Mouse (Mus musculus): ENCODE measurements around the gene Prap1.
A peak's percentile ranks its signal among the peaks of the same experiment; 100 is the strongest.
"Not testable (repeated sequence)": the region's sequence is repeated elsewhere in the genome, so short reads cannot be mapped to it uniquely, and the experiment has no call there.

Prap1 gene

DNA sequence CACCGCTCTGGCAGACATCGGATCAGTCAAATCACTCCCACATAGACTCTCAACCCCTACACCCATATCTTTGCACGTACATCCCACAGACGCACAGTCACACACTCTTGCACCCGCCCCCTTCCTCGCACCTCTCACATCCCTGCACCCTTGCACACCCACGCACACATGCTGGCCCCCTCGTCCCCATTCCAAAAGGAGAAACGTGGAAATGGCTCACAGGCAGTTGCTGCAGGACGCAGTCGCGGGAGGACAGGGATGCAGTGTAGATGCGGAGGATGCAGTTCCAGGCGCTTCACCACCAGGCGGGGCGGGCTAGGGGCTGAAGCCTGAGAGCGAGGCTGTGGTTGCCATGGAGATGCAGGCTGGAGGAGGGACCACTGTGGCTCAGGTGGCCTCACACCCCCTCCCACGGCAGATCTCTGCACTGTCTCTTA, 10.9 kb upstream of the Prap1 start, which contains the start of gene Caly:
TSS of gene Caly (minus strand) at position 307 of the 437 bp plus-strand sequence.
- DNase-seq (ENCODE audit: low read depth, low spot score): peak; percentile 83

GRCm38 (mm10) chr7:140090601-140091000, 2.6 kb upstream of the Prap1 start:
- no peak for DNase-seq (ENCODE audit: low read depth, low spot score)

DNA sequence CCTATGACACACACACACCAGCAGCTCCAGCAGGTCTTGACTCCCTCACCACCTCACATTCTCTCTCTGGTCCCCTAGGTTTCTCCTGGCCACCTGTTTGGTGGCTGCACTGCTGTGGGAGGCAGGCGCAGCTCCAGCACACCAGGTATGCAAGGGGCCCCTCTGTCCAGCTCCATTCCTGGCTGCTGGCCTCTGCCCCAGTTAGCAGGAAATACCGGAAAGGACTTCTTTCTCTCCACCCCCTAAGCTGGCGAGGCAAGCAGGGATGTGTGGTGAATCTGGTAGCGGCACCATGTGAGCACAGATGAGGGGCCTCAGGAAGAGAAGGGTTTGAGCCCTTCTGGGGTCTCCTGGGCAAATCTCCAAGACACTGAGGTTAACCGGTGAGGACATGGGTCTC, 1.8 kb downstream of the Prap1 start:
- no peak for DNase-seq (ENCODE audit: low read depth, low spot score)

GRCm38 (mm10) chr7:140095556-140095955, 2.4 kb downstream of the Prap1 start:
- no peak for DNase-seq (ENCODE audit: low read depth, low spot score)

GRCm38 (mm10) chr7:140096055-140096454, 2.9 kb downstream of the Prap1 start:
- no peak for DNase-seq (ENCODE audit: low read depth, low spot score)

- no peak for DNase-seq (ENCODE audit: low read depth, low spot score)
These were observed 5.3 kb downstream of the Prap1 start for GRCm38 (mm10) chr7:140098466-140098865.

GRCm38 (mm10) chr7:140101498-140101897, 8.3 kb downstream of the Prap1 start:
- DNase-seq (ENCODE audit: low read depth, low spot score): no peak

- DNase-seq (ENCODE audit: low read depth, low spot score): peak; percentile 91
These were observed 9.0 kb downstream of the Prap1 start, which contains the start of gene Fuom for GRCm38 (mm10) chr7:140101993-140102860. Fuom (minus strand) TSS chr7:140102441.

GRCm38 (mm10) chr7:140104009-140104408, 10.8 kb downstream of the Prap1 start:
- DNase-seq (ENCODE audit: low read depth, low spot score): no peak

GRCm38 (mm10) chr7:140111943-140112342, 18.7 kb downstream of the Prap1 start:
- no peak for DNase-seq (ENCODE audit: low read depth, low spot score)

DNA sequence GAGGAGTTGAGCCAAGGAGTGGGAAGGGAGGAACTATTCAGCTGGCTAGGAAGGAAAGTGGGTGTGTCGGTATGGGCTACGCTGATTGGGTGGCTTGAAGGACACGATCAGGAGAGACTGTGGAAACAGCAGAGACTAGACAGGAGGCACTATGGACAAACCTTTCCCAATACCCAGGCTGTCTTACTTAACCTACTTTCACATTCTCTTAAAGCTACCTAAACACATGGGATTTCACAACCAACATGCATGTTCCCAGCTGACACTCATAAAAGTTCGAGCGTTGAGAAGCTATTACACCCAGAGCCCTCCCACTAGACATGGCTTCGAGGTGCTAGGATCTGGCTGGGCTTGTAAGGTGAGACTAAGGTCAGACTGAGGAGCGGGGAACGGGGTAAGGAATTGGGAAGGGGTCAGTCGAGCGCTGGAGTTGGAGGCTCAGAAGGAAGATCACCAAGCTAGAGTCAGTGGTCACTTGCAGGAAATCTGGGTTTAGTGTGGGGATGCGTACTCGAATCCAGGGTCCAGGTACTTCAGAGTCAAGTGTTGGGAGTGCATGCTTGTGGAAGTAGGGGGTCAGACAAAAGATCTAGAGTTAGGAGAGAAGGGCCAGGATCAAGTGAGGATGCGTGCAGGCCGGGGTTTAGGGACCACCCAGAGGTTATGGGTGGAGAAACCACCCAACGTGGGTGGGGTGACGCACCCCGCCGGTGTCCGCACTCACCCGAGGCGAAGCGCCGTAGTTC, 22.6 kb downstream of the Prap1 start, which contains the start of gene Paox:
TSS of gene Paox (plus strand) at position 217 of the 746 bp plus-strand sequence.
- DNase-seq (ENCODE audit: low read depth, low spot score): peak; percentile 82

- peak; percentile 84 for DNase-seq (ENCODE audit: low read depth, low spot score)
These were observed 23.3 kb downstream of the Prap1 start, which contains the start of gene Echs1 for GRCm38 (mm10) chr7:140116329-140117054. Echs1 (minus strand) TSS chr7:140116476.

- no peak for DNase-seq (ENCODE audit: low read depth, low spot score)
These were observed 27.3 kb downstream of the Prap1 start for GRCm38 (mm10) chr7:140120484-140120883.

DNA sequence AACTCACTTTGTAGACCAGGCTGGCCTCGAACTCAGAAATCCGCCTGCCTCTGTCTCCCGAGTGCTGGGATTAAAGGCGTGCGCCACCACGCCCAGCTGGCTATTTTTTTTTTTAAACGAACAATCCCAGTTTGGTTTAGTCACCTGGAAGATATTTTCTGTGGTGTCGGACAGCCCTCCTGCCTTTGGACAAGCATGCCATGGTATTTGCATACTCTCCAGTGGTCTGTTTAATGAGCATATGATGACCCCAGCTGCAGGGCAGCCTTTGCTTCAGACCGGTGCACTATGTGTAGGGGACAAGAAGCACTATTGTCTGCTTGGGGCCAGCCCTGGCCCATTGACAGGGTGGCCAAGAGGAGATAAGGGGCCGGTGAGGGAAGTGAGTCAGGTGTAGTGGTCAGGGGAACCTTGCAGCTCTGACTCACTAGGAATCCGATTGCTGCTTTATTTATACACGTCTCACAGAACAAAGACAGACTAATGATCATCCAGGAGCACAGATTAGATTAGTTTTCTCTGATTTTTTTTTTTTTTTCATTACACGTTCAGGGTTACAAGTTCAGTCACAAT, 28.2 kb downstream of the Prap1 start:
- DNase-seq (ENCODE audit: low read depth, low spot score): no peak

DNA sequence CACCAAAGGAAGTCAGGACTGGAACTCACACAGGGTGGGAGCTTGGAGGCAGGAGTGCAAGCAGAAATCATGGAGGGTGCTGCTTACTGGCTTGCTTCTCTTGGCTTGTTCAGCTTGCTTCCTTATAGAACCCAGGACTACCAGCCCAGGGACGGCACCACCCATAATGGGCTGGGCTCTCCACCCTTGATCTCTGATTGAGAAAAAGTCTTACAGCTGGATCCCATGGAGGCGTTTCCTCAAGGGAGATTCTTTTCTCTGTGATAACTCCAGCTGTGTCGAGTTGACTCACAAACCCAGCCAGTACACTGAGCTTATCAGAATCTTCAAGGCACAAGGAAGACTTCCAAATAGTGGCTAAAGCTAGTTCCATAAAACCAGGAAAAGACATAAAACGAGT, 29.6 kb downstream of the Prap1 start:
- no peak for DNase-seq (ENCODE audit: low read depth, low spot score)

DNA sequence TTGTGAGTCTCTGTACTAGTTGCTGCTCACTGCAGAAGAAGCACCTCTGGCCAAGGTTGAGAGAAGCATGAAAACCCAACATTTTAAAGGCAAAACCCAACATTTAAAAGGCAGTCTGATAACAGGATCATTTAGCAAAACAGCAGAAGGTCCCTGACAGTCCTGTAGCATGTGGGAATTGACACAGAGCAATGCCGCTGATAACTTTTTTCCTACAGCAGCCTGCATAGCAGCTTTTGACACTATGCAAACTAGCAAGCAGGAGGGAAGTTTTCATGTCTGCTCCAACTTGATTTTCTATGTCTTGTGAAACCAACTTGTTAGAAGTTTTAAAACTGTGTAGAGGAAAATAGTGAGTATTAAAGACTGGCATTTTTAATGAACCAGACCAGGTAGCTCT, 31.2 kb downstream of the Prap1 start:
- DNase-seq (ENCODE audit: low read depth, low spot score): no peak

DNA sequence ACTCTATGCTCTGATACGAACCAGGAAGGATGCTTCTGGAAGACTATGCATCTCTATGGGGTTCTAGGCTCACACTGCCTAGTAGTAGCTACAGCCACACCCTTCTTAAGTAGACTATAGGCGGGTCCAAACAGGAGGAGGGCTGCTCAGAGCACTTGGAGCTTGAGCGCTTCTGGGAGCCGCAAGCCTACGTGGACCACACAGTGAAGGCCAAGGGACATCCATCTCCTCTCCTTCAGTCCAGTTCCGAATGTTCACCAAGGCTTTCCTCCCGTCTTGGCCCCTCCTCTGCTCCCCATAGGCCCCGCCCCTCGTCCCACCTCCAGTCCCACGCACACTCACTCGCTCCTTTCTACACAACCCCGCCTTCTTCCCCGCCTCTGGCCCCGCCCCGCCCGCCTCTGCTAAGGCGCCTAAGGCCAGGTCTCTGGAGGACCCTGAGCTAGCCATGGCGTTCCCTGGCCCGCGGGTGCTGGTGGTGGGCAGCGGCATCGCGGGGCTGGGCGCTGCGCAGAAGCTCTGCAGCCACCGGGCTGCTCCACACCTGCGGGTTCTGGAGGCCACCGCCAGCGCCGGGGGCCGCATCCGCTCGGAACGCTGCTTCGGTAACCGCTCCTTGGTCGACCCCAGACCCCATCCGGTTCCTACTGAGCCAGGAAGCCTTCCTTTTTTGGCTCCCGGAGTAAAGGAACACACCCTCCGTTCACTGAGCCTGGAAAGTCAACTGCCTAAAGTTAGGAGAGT, 32.3 kb downstream of the Prap1 start:
- peak; percentile 93 for DNase-seq (ENCODE audit: low read depth, low spot score)

- peak; percentile 26 for DNase-seq (ENCODE audit: low read depth, low spot score)
These were observed 32.8 kb downstream of the Prap1 start for GRCm38 (mm10) chr7:140126022-140126350.

GRCm38 (mm10) chr7:140126934-140127333, 33.7 kb downstream of the Prap1 start:
- no peak for DNase-seq (ENCODE audit: low read depth, low spot score)

DNA sequence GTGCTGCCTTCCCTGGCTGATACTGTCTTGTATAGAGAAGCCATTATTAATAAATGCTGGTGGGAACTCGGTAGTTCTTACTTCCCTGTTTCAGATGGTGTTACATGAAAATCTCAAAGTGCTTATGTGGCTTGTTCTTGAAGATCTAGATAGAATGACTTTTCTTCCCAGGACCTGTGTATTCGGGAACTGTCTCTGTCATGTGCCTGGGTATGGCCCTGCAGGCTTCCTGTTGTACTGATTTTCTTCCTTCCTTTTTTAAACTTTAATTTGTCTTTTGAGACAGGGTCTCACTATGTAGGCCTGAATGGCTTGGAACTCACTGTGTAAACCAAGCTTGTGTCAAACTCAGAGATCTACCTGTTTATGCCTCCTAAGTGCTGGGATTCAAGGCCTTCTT, 34.7 kb downstream of the Prap1 start:
- no peak for DNase-seq (ENCODE audit: low read depth, low spot score)

- not testable (repeated sequence) for DNase-seq (ENCODE audit: low read depth, low spot score)
These were observed 39.0 kb downstream of the Prap1 start for GRCm38 (mm10) chr7:140132184-140132583.

All from ES-CJ7 (cell line).